29 mouse cellular contexts compared by ENCODE assay signal in the genomic region with DNA sequence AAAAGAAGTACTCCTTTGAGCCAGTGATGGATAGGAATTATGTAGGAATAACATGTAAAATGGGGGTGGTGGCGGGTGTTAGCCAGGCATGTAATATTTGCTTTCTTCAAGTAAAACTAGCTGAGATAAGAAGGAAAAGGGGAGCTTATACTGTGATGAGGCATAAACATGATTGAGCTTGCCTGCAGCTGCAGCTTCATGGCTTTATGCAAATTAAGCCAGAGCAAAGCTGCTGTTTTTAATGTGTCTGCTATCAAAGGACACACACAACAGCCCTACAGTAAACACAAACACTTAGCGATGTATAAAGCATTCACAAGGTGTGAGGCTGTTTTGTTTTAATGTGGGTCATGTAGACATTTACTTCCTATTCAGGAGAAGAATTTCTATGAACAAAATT.
DNase-seq lines count a peak whose midpoint lies in the region; ATAC-seq and TF ChIP-seq lines count a peak whose summit lies in the region.
"Had no signal": no experiment of that assay in that cellular context is flagged by ENCODE, and none has a peak within 500 bp of the region (broad histone marks: within the 10 kb centered on the region; RNA-seq: fewer than 3 reads in every experiment).

No protein-coding gene starts in this region.

- H3K27me3 ChIP-seq in forebrain, embryonic 14.5 days (replicated peaks; ENCODE audit: control insufficient read depth, insufficient read depth, low read length) = no peaks in the 10 kb centered on the region
- no peaks in the 10 kb centered on the region for H3K27me3 ChIP-seq in forebrain, embryonic 12.5 days
- no peaks in the 10 kb centered on the region for H3K27me3 ChIP-seq in hindbrain, postnatal 0 days (ENCODE audit: insufficient read depth, low read length)
- H3K27me3 ChIP-seq in hindbrain, embryonic 16.5 days (replicated peaks; ENCODE audit: control insufficient read depth, insufficient read depth, low read length) = no peaks in the 10 kb centered on the region
- no peaks in the 10 kb centered on the region for H3K27me3 ChIP-seq in neural tube, embryonic 14.5 days (ENCODE audit: control insufficient read depth, insufficient read depth, low read length)
- no peaks in the 10 kb centered on the region for H3K27me3 ChIP-seq in neural tube, embryonic 15.5 days (replicated peaks)
- H3K27me3 ChIP-seq: embryonic facial prominence, embryonic 13.5 days; heart, embryonic 15.5 days; kidney, embryonic 15.5 days; limb, embryonic 12.5 days; liver, embryonic 15.5 days; neural tube, embryonic 12.5 days; Patski had no signal

- no peak overlapping the region for H3K27ac ChIP-seq in forebrain, embryonic 14.5 days (ENCODE audit: low read depth, low read length)
- no peak overlapping the region for H3K27ac ChIP-seq in forebrain, embryonic 12.5 days
- H3K27ac ChIP-seq in hindbrain, postnatal 0 days = no peak overlapping the region
- H3K27ac ChIP-seq in hindbrain, embryonic 16.5 days (ENCODE audit: low read depth, low read length) = no peak overlapping the region
- H3K27ac ChIP-seq in neural tube, embryonic 14.5 days (ENCODE audit: low read depth, low read length) = no peak overlapping the region
- H3K27ac ChIP-seq in neural tube, embryonic 15.5 days (replicated peaks) = no peak overlapping the region
- H3K27ac ChIP-seq: embryonic facial prominence, embryonic 13.5 days; heart, embryonic 10.5 days; heart, embryonic 15.5 days; kidney, embryonic 15.5 days; layer of hippocampus, adult 2 months; left cerebral cortex, adult 2 months; limb, embryonic 12.5 days; liver, embryonic 15.5 days; neural tube, embryonic 12.5 days had no signal

- no peak overlapping the region for H3K4me2 ChIP-seq in forebrain, embryonic 14.5 days (ENCODE audit: low read length)
- no peak overlapping the region for H3K4me2 ChIP-seq in forebrain, embryonic 12.5 days
- no peak overlapping the region for H3K4me2 ChIP-seq in hindbrain, postnatal 0 days (ENCODE audit: low read depth, low read length)
- H3K4me2 ChIP-seq in hindbrain, embryonic 16.5 days (ENCODE audit: low read length) = no peak overlapping the region
- H3K4me2 ChIP-seq in neural tube, embryonic 14.5 days (ENCODE audit: low read depth, low read length) = no peak overlapping the region
- no peak overlapping the region for H3K4me2 ChIP-seq in neural tube, embryonic 15.5 days
- H3K4me2 ChIP-seq: embryonic facial prominence, embryonic 13.5 days; heart, embryonic 15.5 days; kidney, embryonic 15.5 days; limb, embryonic 12.5 days; liver, embryonic 15.5 days; lung, embryonic 14.5 days; neural tube, embryonic 12.5 days had no signal

- H3K4me1 ChIP-seq in forebrain, embryonic 14.5 days (ENCODE audit: control insufficient read depth, insufficient read depth, low read length) = peaks cover 10% of the 10 kb centered on the region
- H3K4me1 ChIP-seq in forebrain, embryonic 12.5 days = peaks cover 15% of the 10 kb centered on the region
- no peaks in the 10 kb centered on the region for H3K4me1 ChIP-seq in hindbrain, postnatal 0 days (ENCODE audit: insufficient read depth, low read length)
- peaks cover 4% of the 10 kb centered on the region for H3K4me1 ChIP-seq in hindbrain, embryonic 16.5 days (ENCODE audit: control insufficient read depth, insufficient read depth, low read depth, low read length)
- H3K4me1 ChIP-seq in neural tube, embryonic 14.5 days (ENCODE audit: control insufficient read depth, insufficient read depth, low read length) = 0 out of 2 replicates have a peak, but pooled peaks cover 6% of the 10 kb centered on the region
- H3K4me1 ChIP-seq in neural tube, embryonic 15.5 days = peaks cover 6% of the 10 kb centered on the region
- H3K4me1 ChIP-seq: liver, embryonic 15.5 days had no signal

- no peak overlapping the region for H3K9ac ChIP-seq in forebrain, embryonic 14.5 days (ENCODE audit: low read length)
- no peak overlapping the region for H3K9ac ChIP-seq in forebrain, embryonic 12.5 days
- H3K9ac ChIP-seq in hindbrain, postnatal 0 days (replicated peaks; ENCODE audit: low read length) = no peak overlapping the region
- H3K9ac ChIP-seq in hindbrain, embryonic 16.5 days (ENCODE audit: low read depth, low read length) = no peak overlapping the region
- H3K9ac ChIP-seq in neural tube, embryonic 14.5 days (replicated peaks; ENCODE audit: low read depth, low read length) = no peak overlapping the region
- H3K9ac ChIP-seq in neural tube, embryonic 15.5 days (replicated peaks) = no peak overlapping the region
- H3K9ac ChIP-seq: embryonic facial prominence, embryonic 13.5 days; heart, embryonic 15.5 days; kidney, embryonic 15.5 days; limb, embryonic 12.5 days; liver, embryonic 15.5 days; lung, embryonic 14.5 days; neural tube, embryonic 12.5 days had no signal

- H3K4me3 ChIP-seq in forebrain, embryonic 14.5 days (ENCODE audit: low read depth, low read length) = no peak overlapping the region
- no peak overlapping the region for H3K4me3 ChIP-seq in forebrain, embryonic 12.5 days (replicated peaks)
- H3K4me3 ChIP-seq in hindbrain, postnatal 0 days (ENCODE audit: low read length) = no peak overlapping the region
- no peak overlapping the region for H3K4me3 ChIP-seq in hindbrain, embryonic 16.5 days (ENCODE audit: low read length)
- no peak overlapping the region for H3K4me3 ChIP-seq in neural tube, embryonic 14.5 days (ENCODE audit: low read depth, low read length)
- no peak overlapping the region for H3K4me3 ChIP-seq in neural tube, embryonic 15.5 days (replicated peaks)
- H3K4me3 ChIP-seq: embryonic facial prominence, embryonic 13.5 days; heart, embryonic 10.5 days; heart, embryonic 15.5 days; kidney, embryonic 15.5 days; layer of hippocampus, adult 2 months; left cerebral cortex, adult 2 months; limb, embryonic 12.5 days; liver, embryonic 15.5 days; neural tube, embryonic 12.5 days had no signal

- no peaks in the 10 kb centered on the region for H3K36me3 ChIP-seq in forebrain, embryonic 14.5 days (ENCODE audit: control insufficient read depth, insufficient read depth, low read length)
- no peaks in the 10 kb centered on the region for H3K36me3 ChIP-seq in forebrain, embryonic 12.5 days (replicated peaks)
- H3K36me3 ChIP-seq in hindbrain, postnatal 0 days (ENCODE audit: insufficient read depth, low read length) = no peaks in the 10 kb centered on the region
- H3K36me3 ChIP-seq in hindbrain, embryonic 16.5 days (ENCODE audit: control insufficient read depth, insufficient read depth, low read length) = no peaks in the 10 kb centered on the region
- H3K36me3 ChIP-seq in neural tube, embryonic 14.5 days (ENCODE audit: control insufficient read depth, insufficient read depth, low read length) = no peaks in the 10 kb centered on the region
- H3K36me3 ChIP-seq in neural tube, embryonic 15.5 days = no peaks in the 10 kb centered on the region
- H3K36me3 ChIP-seq: embryonic facial prominence, embryonic 13.5 days; heart, embryonic 10.5 days; heart, embryonic 15.5 days; kidney, embryonic 15.5 days; limb, embryonic 12.5 days; liver, embryonic 15.5 days; neural tube, embryonic 12.5 days had no signal

- 80% methylated on average over 2 of the region's 2 CpGs for WGBS in forebrain, embryonic 14.5 days
- WGBS in forebrain, embryonic 12.5 days = 76% methylated on average over 2 of the region's 2 CpGs
- 67% methylated on average over 2 of the region's 2 CpGs for WGBS in hindbrain, postnatal 0 days
- 71% methylated on average over 2 of the region's 2 CpGs for WGBS in hindbrain, embryonic 16.5 days
- 66% methylated on average over 2 of the region's 2 CpGs for WGBS in neural tube, embryonic 14.5 days
- WGBS in neural tube, embryonic 15.5 days = 66% methylated on average over 2 of the region's 2 CpGs

- no peak for ATAC-seq in forebrain, embryonic 14.5 days
- ATAC-seq in forebrain, embryonic 12.5 days (ENCODE audit: low FRiP score) = no peak
- ATAC-seq in hindbrain, postnatal 0 days = no peak
- ATAC-seq in hindbrain, embryonic 16.5 days = no peak
- ATAC-seq in neural tube, embryonic 14.5 days (ENCODE audit: low read depth) = peak; percentile 52; the same call in 1 of the 2 replicates
- ATAC-seq in neural tube, embryonic 15.5 days (ENCODE audit: low FRiP score) = no peak
- ATAC-seq: Patski had no signal

- peak; percentile 39 for DNase-seq in forebrain, embryonic 14.5 days (ENCODE audit: low spot score)
- peak; percentile 17 for DNase-seq in hindbrain, postnatal 0 days (ENCODE audit: low spot score)
- DNase-seq in heart, adult 9 months (ENCODE audit: low spot score in 2 of 2) = no peak
- no peak for DNase-seq in spleen, postnatal 4 days (ENCODE audit: low spot score in 2 of 2)
- DNase-seq: adrenal gland, postnatal 14 days; cerebellum, adult 11-12 months; cerebellum, adult 9-11 months; gastrocnemius, postnatal 14 days; kidney, adult 18-20 months; kidney, postnatal 25 days; lung, embryonic 14.5 days; lung, postnatal 14 days; retina, postnatal 1 day; right cerebral cortex, postnatal 14 days; thymus, postnatal 14 days had no signal

- no peaks in the 10 kb centered on the region for H3K9me3 ChIP-seq in forebrain, embryonic 14.5 days (replicated peaks; ENCODE audit: control insufficient read depth, low read length)
- no peaks in the 10 kb centered on the region for H3K9me3 ChIP-seq in forebrain, embryonic 12.5 days
- H3K9me3 ChIP-seq in hindbrain, postnatal 0 days (ENCODE audit: low read length) = no peaks in the 10 kb centered on the region
- no peaks in the 10 kb centered on the region for H3K9me3 ChIP-seq in hindbrain, embryonic 16.5 days (ENCODE audit: control insufficient read depth, low read length)
- H3K9me3 ChIP-seq in neural tube, embryonic 14.5 days (ENCODE audit: control insufficient read depth, low read length) = no peaks in the 10 kb centered on the region
- H3K9me3 ChIP-seq in neural tube, embryonic 15.5 days (replicated peaks) = no peaks in the 10 kb centered on the region
- H3K9me3 ChIP-seq: embryonic facial prominence, embryonic 13.5 days; heart, embryonic 10.5 days; heart, embryonic 15.5 days; kidney, embryonic 15.5 days; limb, embryonic 12.5 days; liver, embryonic 15.5 days; neural tube, embryonic 12.5 days had no signal

- no peak for TF ChIP-seq CTCF in hindbrain, postnatal 0 days (IDR thresholded peaks at IDR 0.05; ENCODE audit: low read depth)

Comparison
In these comparisons a context has a peak if more than half of its experiments do, and no peak if none do; other contexts are left out.
1. DNase-seq: peak in forebrain, embryonic 14.5 days (single experiment) and hindbrain, postnatal 0 days (single experiment); none in heart, adult 9 months (0 of 2) and spleen, postnatal 4 days (0 of 2).